Mouse (Mus musculus) spleen, adult 2 months (tissue): ENCODE data around the gene Ndfip2.

Experiments
- CTCF ChIP-seq: fragments of 200-500 bp; IDR thresholded peaks from 2 replicates; pipeline ENCODE4 v1.5.1; 2011; ENCODE audit warnings: mild to moderate bottlenecking, inconsistent platforms; ENCODE audit not compliant: insufficient read depth, insufficient read length, insufficient replicate concordance; ENCODE audit errors: extremely low read depth
- POLR2A ChIP-seq: fragments of 200-500 bp; IDR thresholded peaks from 2 replicates; pipeline ENCODE4 v1.6.1; 2011; ENCODE audit warnings: low read depth, low read length, inconsistent platforms

DNA sequence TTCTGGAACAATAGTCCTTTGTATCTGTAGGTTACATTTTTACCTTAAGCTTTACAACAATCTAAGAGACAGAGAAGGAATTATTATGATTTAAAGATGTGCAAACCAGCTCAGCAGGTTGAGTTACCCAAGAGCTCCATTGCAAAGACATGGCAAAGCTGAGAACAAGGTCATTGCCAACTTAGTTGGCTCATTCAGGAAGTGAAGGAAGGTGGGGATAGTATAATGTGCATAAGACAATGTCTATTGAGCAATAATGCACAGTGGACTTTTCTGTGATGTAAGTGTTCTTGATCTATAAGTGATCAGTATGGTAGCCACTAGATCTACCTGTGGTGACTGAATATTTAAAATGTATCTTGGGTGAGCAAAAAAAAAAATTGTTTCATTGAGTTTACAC lies 7.3 kb upstream of the Ndfip2 start:
- TF ChIP-seq POLR2A (no peak), CTCF (no peak)
